Mouse (Mus musculus) intestine, embryonic 15.5 days (tissue): ENCODE measurements around the gene Vav2. TPM values are rescaled to one million over a fixed set of nuclear protein-coding genes. Genes with fewer than 3 reads are reported as not detected.

ENCODE experiments used
- ATAC-seq: fragments of 200-750 bp; cut with Nextera tagmentation; 2 replicates; pipeline ENCODE4 v1.8.0; 2017; ENCODE audit warnings: moderate TSS enrichment, moderate library complexity
- H3K27ac ChIP-seq: fragments of 300-500 bp; sonication (generic); 2 replicates; pipeline ENCODE4 v1.5.1; 2015; ENCODE audit warnings: mild to moderate bottlenecking, inconsistent platforms
- H3K27me3 ChIP-seq: fragments of 300-500 bp; sonication (generic); replicated peaks from 2 replicates; pipeline ENCODE4 v1.6.1; 2015; ENCODE audit warnings: inconsistent platforms
- H3K36me3 ChIP-seq: fragments of 300-500 bp; sonication (generic); 2 replicates; pipeline ENCODE4 v1.6.1; 2015; ENCODE audit warnings: inconsistent platforms
- H3K4me1 ChIP-seq: fragments of 300-500 bp; sonication (generic); replicated peaks from 2 replicates; pipeline ENCODE4 v1.6.1; 2015; ENCODE audit warnings: inconsistent platforms
- H3K4me2 ChIP-seq: fragments of 300-500 bp; sonication (generic); replicated peaks from 2 replicates; pipeline ENCODE4 v1.6.1; 2015; ENCODE audit warnings: mild to moderate bottlenecking, inconsistent platforms
- H3K4me3 ChIP-seq: fragments of 300-500 bp; sonication (generic); replicated peaks from 2 replicates; pipeline ENCODE4 v1.5.1; 2015; ENCODE audit warnings: inconsistent platforms
- H3K9ac ChIP-seq: fragments of 300-500 bp; sonication (generic); 2 replicates; pipeline ENCODE4 v1.6.1; 2015; ENCODE audit warnings: inconsistent platforms
- H3K9me3 ChIP-seq: fragments of 300-500 bp; sonication (generic); 2 replicates; pipeline ENCODE4 v1.6.1; 2016; ENCODE audit warnings: inconsistent platforms
- WGBS: fragments of 180-500 bp; shearing (Covaris S2); methylation state at CpG from one replicate; pipeline ENCODE4 v1.1.7; 2015; 5-methylcytosine and 5-hydroxymethylcytosine counted together
- polyA plus RNA-seq: library from polyadenylated mRNA; unstranded; fragments of >200 nt; fragmentation: Nextera tagmentation; extraction: Ambion mirVana; gene quantifications from 2 replicates; pipeline ENCODE4 v1.2.1, GENCODE M21; 2015

Gene Vav2
- 5.4 and 6.1 TPM in 2 replicates for polyA plus RNA-seq

- WGBS: under 1% methylated on average over 57 of the region's 58 CpGs
- Histone ChIP-seq H3K9ac (peak within 1 kb of the TSS; percentile 64), H3K9me3 (no peaks in the 10 kb centered on the region), H3K4me3 (peak within 1 kb of the TSS; percentile 92), H3K36me3 (no peaks in the 10 kb centered on the region), H3K4me1 (peaks cover 24% of the 10 kb centered on the region), H3K4me2 (peak within 1 kb of the TSS; percentile 97), H3K27me3 (no peaks in the 10 kb centered on the region), H3K27ac (peak within 1 kb of the TSS; percentile 80)
- peak; percentile 96 for ATAC-seq
Measured at GRCm38 (mm10) chr2:27426855-27427457, at the start of gene Vav2. TSS of gene Vav2 (minus strand) at chr2:27427033.

GRCm38 (mm10) chr2:27475495-27476302 lies 48.9 kb upstream of the Vav2 start:
- peak overlapping the region; percentile 99 for H3K4me3 ChIP-seq
- H3K36me3 ChIP-seq: peaks cover 4% of the 10 kb centered on the region
- no peaks in the 10 kb centered on the region for H3K9me3 ChIP-seq
- no peaks in the 10 kb centered on the region for H3K27me3 ChIP-seq
- peak overlapping the region; percentile 99 for H3K9ac ChIP-seq
- peaks cover 39% of the 10 kb centered on the region for H3K4me1 ChIP-seq
- peak overlapping the region; percentile 96 for H3K27ac ChIP-seq
- ATAC-seq: peak; percentile 98
- under 1% methylated on average over 96 of the region's 96 CpGs for WGBS
- H3K4me2 ChIP-seq: peak overlapping the region; percentile 75

- H3K4me3 ChIP-seq: peak overlapping the region; percentile 99
- H3K27ac ChIP-seq: peak overlapping the region; percentile 96
- H3K27me3 ChIP-seq: no peaks in the 10 kb centered on the region
- under 1% methylated on average over 82 of the region's 84 CpGs for WGBS
- no peaks in the 10 kb centered on the region for H3K9me3 ChIP-seq
- peaks cover 4% of the 10 kb centered on the region for H3K36me3 ChIP-seq
- peak overlapping the region; percentile 99 for H3K9ac ChIP-seq
- H3K4me2 ChIP-seq: peak overlapping the region; percentile 75
- peaks cover 47% of the 10 kb centered on the region for H3K4me1 ChIP-seq
- ATAC-seq: peak; percentile 44
Measured at GRCm38 (mm10) chr2:27474621-27475484, 48.0 kb upstream of the Vav2 start.

- H3K4me1 ChIP-seq: peaks cover 56% of the 10 kb centered on the region
- peak overlapping the region; percentile 99 for H3K4me3 ChIP-seq
- H3K4me2 ChIP-seq: peak overlapping the region; percentile 75
- peak overlapping the region; percentile 96; the same call in 1 of the 2 replicates for H3K27ac ChIP-seq
- peaks cover 4% of the 10 kb centered on the region for H3K36me3 ChIP-seq
- H3K27me3 ChIP-seq: no peaks in the 10 kb centered on the region
- H3K9ac ChIP-seq: peak overlapping the region; percentile 99
- no peak for ATAC-seq
- 7% methylated on average over 4 of the region's 4 CpGs for WGBS
- H3K9me3 ChIP-seq: no peaks in the 10 kb centered on the region
Measured at GRCm38 (mm10) chr2:27473911-27474310, 47.1 kb upstream of the Vav2 start.

- H3K4me3 ChIP-seq: peak overlapping the region; percentile 99
- H3K27me3 ChIP-seq: no peaks in the 10 kb centered on the region
- 57% methylated on average over 7 of the region's 7 CpGs for WGBS
- no peak for ATAC-seq
- peak overlapping the region; percentile 36; the same call in 1 of the 2 replicates for H3K9ac ChIP-seq
- H3K4me1 ChIP-seq: peaks cover 61% of the 10 kb centered on the region
- H3K4me2 ChIP-seq: peak overlapping the region; percentile 75
- peak overlapping the region; percentile 29; the same call in 1 of the 2 replicates for H3K27ac ChIP-seq
- H3K9me3 ChIP-seq: no peaks in the 10 kb centered on the region
- H3K36me3 ChIP-seq: peaks cover 4% of the 10 kb centered on the region
Measured at GRCm38 (mm10) chr2:27473061-27473765, 46.4 kb upstream of the Vav2 start.

GRCm38 (mm10) chr2:27471170-27471584 lies 44.3 kb upstream of the Vav2 start:
- no peak overlapping the region for H3K4me3 ChIP-seq
- 0 out of 2 replicates have a peak overlapping the region, but pooled peaks have one; percentile 32 for H3K4me2 ChIP-seq
- H3K4me1 ChIP-seq: peaks cover 65% of the 10 kb centered on the region
- H3K9ac ChIP-seq: no peak overlapping the region
- no peak overlapping the region for H3K27ac ChIP-seq
- ATAC-seq: no peak
- H3K9me3 ChIP-seq: no peaks in the 10 kb centered on the region
- no peaks in the 10 kb centered on the region for H3K27me3 ChIP-seq
- H3K36me3 ChIP-seq: peaks cover 4% of the 10 kb centered on the region

GRCm38 (mm10) chr2:27470535-27470934 lies 43.7 kb upstream of the Vav2 start:
- peaks cover 4% of the 10 kb centered on the region for H3K36me3 ChIP-seq
- H3K4me2 ChIP-seq: peak overlapping the region; percentile 32; the same call in 1 of the 2 replicates
- WGBS: 91% methylated on average over 2 of the region's 2 CpGs

GRCm38 (mm10) chr2:27469991-27470355 lies 43.1 kb upstream of the Vav2 start:
- 52% methylated on average over 3 of the region's 3 CpGs for WGBS
- Histone ChIP-seq H3K9ac (0 out of 2 replicates have a peak overlapping the region, but pooled peaks have one; percentile 8), H3K4me3 (no peak overlapping the region), H3K9me3 (no peaks in the 10 kb centered on the region), H3K4me1 (peaks cover 65% of the 10 kb centered on the region), H3K27me3 (no peaks in the 10 kb centered on the region), H3K4me2 (peak overlapping the region; percentile 32; the same call in 1 of the 2 replicates), H3K36me3 (peaks cover 4% of the 10 kb centered on the region), H3K27ac (peak overlapping the region; percentile 57; the same call in 1 of the 2 replicates)
- ATAC-seq: no peak

More at GRCm38 (mm10) chr2:27470535-27470934, 43.7 kb upstream of the Vav2 start:
- peaks cover 65% of the 10 kb centered on the region for H3K4me1 ChIP-seq
- H3K27me3 ChIP-seq: no peaks in the 10 kb centered on the region
- H3K9ac ChIP-seq: 0 out of 2 replicates have a peak overlapping the region, but pooled peaks have one; percentile 8
- no peaks in the 10 kb centered on the region for H3K9me3 ChIP-seq
- H3K4me3 ChIP-seq: no peak overlapping the region
- no peak for ATAC-seq
- H3K27ac ChIP-seq: 0 out of 2 replicates have a peak overlapping the region, but pooled peaks have one; percentile 57

GRCm38 (mm10) chr2:27469292-27469990 lies 42.6 kb upstream of the Vav2 start:
- H3K9ac ChIP-seq: peak overlapping the region; percentile 2; the same call in 1 of the 2 replicates
- no peaks in the 10 kb centered on the region for H3K9me3 ChIP-seq
- H3K36me3 ChIP-seq: peaks cover 5% of the 10 kb centered on the region
- no peak overlapping the region for H3K4me3 ChIP-seq
- no peaks in the 10 kb centered on the region for H3K27me3 ChIP-seq
- 53% methylated on average over 4 of the region's 4 CpGs for WGBS
- H3K27ac ChIP-seq: peak overlapping the region; percentile 57
- peak overlapping the region; percentile 32 for H3K4me2 ChIP-seq
- H3K4me1 ChIP-seq: peaks cover 65% of the 10 kb centered on the region
- ATAC-seq: peak; percentile 45; the same call in 1 of the 2 replicates

- Histone ChIP-seq H3K4me2 (no peak overlapping the region), H3K27me3 (no peaks in the 10 kb centered on the region), H3K4me3 (no peak overlapping the region), H3K9me3 (no peaks in the 10 kb centered on the region), H3K9ac (no peak overlapping the region), H3K27ac (no peak overlapping the region), H3K36me3 (peaks cover 52% of the 10 kb centered on the region), H3K4me1 (peaks cover 8% of the 10 kb centered on the region; the same call in 1 of the 2 replicates)
- no peak for ATAC-seq
- 89% methylated on average over 4 of the region's 4 CpGs for WGBS
Measured at GRCm38 (mm10) chr2:27462901-27463300, 36.1 kb upstream of the Vav2 start.
